Mouse (Mus musculus) cortical plate, adult 2 months (tissue): Measurements from ENCODE around the gene Krtap22-2.
"Not testable (repeated sequence)": the region's sequence is repeated elsewhere in the genome, so short reads cannot be mapped to it uniquely, and the experiment has no call there.

ENCODE experiments used
- CTCF ChIP-seq: fragments of 200-500 bp; IDR thresholded peaks from 2 replicates; pipeline ENCODE4 v1.5.1; 2011; ENCODE audit warnings: mild to moderate bottlenecking, control low read depth, low read length; ENCODE audit not compliant: insufficient read depth; ENCODE audit errors: extremely low read depth
- POLR2A ChIP-seq: fragments of 200-500 bp; IDR thresholded peaks from 2 replicates; pipeline ENCODE4 v1.6.1; 2011; ENCODE audit warnings: mild to moderate bottlenecking, low read length, control low read depth; ENCODE audit not compliant: insufficient read depth; ENCODE audit errors: extremely low read depth

GRCm38 (mm10) chr16:89014984-89015383 lies 4.4 kb upstream of the Krtap22-2 start, which contains the start of gene Gm10229:
- TF ChIP-seq CTCF, POLR2A: not testable (repeated sequence)
